Mouse (Mus musculus): ENCODE measurements at regions not wholly inside any gene's neighbourhood (a gene's known extent, or its start where the extent isn't known, plus 50 kb on each side); places are given as distances from the start of the nearest gene placed in this dataset.
A peak's percentile ranks its signal among the peaks of the same experiment; 100 is the strongest.

GRCm38 (mm10) chr14:64580086-64580485, 476.0 kb downstream of the Prss52 start:
- no peak for DNase-seq

GRCm38 (mm10) chr14:64580862-64581261, 476.8 kb downstream of the Prss52 start:
- no peak for DNase-seq

GRCm38 (mm10) chr14:64581705-64582104, 477.6 kb downstream of the Prss52 start:
- DNase-seq = no peak

GRCm38 (mm10) chr14:64582822-64583221, 478.7 kb downstream of the Prss52 start:
- DNase-seq = no peak

GRCm38 (mm10) chr14:64584221-64584620, 480.1 kb downstream of the Prss52 start:
- DNase-seq = no peak

GRCm38 (mm10) chr14:64585081-64585470, 481.0 kb downstream of the Prss52 start:
- DNase-seq = no peak

GRCm38 (mm10) chr14:64585471-64586192, 481.5 kb downstream of the Prss52 start:
- peak; percentile 49 for DNase-seq

GRCm38 (mm10) chr14:64586386-64586859, 482.3 kb downstream of the Prss52 start:
- DNase-seq = no peak

GRCm38 (mm10) chr14:64586860-64587698, 483.0 kb downstream of the Prss52 start:
- peak; percentile 74 for DNase-seq

GRCm38 (mm10) chr14:64587699-64588434, 483.8 kb downstream of the Prss52 start:
- peak; percentile 56 for DNase-seq

GRCm38 (mm10) chr14:64588561-64588960, 484.5 kb downstream of the Prss52 start:
- no peak for DNase-seq

- no peak for DNase-seq
Observed at GRCm38 (mm10) chr14:64589126-64589525, 485.0 kb downstream of the Prss52 start.

- peak; percentile 58 for DNase-seq
Observed at GRCm38 (mm10) chr14:64589571-64590547, 485.8 kb downstream of the Prss52 start.

- no peak for DNase-seq
Observed at GRCm38 (mm10) chr14:64590611-64591010, 486.5 kb downstream of the Prss52 start.

- DNase-seq = no peak
Observed at GRCm38 (mm10) chr14:64591091-64591976, 487.2 kb downstream of the Prss52 start.

GRCm38 (mm10) chr14:64592176-64592575, 488.1 kb downstream of the Prss52 start:
- no peak for DNase-seq

- DNase-seq = no peak
Observed at GRCm38 (mm10) chr14:64592706-64593320, 488.7 kb downstream of the Prss52 start.

GRCm38 (mm10) chr14:64593564-64593963, 489.5 kb downstream of the Prss52 start:
- peak; percentile 53 for DNase-seq

GRCm38 (mm10) chr14:64594021-64594561, 490.0 kb downstream of the Prss52 start:
- DNase-seq = no peak

Measured in embryo, embryonic 11 days (tissue).